Mouse (Mus musculus): ENCODE measurements at regions not wholly inside any gene's neighbourhood (a gene's known extent, or its start where the extent isn't known, plus 50 kb on each side); places are given as distances from the start of the nearest gene placed in this dataset.

- no peak for TF ChIP-seq POLR2A (IDR thresholded peaks at IDR 0.05; ENCODE audit: insufficient read depth, low read depth, low read length)
- no peak for TF ChIP-seq EP300 (IDR thresholded peaks at IDR 0.05; ENCODE audit: insufficient read depth, low read depth, low read length)
- no peak for TF ChIP-seq CTCF (IDR thresholded peaks at IDR 0.05)
These were observed 93.8 kb upstream of the Synpr start for GRCm38 (mm10) chr14:13190801-13191200.
